Mouse (Mus musculus) gastrocnemius, postnatal 25 days (tissue): ENCODE results near the gene Ano1. TPM values are rescaled to one million over a fixed set of nuclear protein-coding genes. Genes with fewer than 3 reads are reported as not detected.

Experiments
- DNase-seq: peaks from one replicate; pipeline ENCODE4 v3.0.0; 2022
- total RNA-seq, 2 experiments: library from RNA; stranded (reverse); gene quantifications; 1 replicate in 1 of 2; 2 replicates in 1 of 2; pipeline ENCODE4 v1.2.3; 2021

Gene Ano1
- total RNA-seq, 2 experiments from 2014 or later: 2.1 to 3.5 TPM

DNA sequence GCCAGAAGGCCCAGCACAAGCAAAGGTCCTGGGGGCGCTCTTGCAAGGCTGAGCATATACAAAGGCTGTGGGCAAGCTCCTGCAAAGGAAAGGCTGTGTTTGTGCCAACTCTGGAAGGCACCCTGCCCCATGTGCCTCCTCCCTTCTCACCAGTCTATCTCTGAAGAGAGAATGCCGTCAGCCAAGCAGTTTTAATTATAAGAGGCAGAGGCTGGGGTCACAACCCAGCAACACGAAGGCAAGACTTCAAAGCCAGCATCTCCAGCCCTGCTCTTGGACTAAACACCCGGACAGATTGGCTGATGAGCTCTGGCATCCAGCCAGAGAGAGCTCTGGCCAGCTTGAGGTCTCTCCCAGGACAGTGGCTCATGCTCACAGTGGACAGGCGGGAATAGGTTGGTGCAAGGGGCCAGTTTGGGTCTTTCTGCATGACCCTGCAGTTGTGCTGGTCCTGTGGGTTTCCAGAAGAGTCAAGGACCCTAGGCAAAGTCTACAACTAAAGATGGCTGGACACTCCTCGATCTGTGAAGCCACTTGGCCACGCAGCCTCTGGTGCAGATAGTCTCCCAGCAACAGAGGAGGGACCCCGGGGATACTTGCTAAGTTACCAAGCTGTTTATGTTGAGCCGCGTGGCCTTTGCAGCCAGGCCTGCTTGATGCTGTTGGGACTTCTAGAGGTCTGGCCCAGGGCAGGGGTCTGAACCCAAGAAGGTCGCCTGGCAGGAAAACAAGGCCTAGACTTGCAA lies 12.9 kb upstream of the Ano1 start:
- DNase-seq: peak; percentile 47

DNA sequence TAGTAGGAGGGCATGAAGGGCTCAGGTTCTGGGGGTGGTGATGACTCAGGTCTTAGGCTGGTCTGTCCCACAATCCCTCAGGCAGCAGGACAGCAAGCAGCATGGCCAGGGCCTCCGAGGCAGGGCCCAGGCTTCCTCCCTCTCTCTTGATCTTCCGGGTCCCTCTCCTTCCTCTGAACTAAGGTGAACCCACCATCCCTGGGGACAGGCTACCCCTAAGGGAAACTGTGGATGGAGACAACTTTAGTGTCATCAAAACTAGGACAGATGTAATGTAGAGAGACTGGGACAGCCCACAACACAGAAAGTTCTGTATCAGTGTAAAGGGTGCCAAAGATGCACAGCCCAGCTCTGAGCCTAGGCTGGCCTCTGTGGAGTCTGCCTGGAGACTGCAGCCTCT lies 12.2 kb upstream of the Ano1 start:
- peak; percentile 20 for DNase-seq

DNA sequence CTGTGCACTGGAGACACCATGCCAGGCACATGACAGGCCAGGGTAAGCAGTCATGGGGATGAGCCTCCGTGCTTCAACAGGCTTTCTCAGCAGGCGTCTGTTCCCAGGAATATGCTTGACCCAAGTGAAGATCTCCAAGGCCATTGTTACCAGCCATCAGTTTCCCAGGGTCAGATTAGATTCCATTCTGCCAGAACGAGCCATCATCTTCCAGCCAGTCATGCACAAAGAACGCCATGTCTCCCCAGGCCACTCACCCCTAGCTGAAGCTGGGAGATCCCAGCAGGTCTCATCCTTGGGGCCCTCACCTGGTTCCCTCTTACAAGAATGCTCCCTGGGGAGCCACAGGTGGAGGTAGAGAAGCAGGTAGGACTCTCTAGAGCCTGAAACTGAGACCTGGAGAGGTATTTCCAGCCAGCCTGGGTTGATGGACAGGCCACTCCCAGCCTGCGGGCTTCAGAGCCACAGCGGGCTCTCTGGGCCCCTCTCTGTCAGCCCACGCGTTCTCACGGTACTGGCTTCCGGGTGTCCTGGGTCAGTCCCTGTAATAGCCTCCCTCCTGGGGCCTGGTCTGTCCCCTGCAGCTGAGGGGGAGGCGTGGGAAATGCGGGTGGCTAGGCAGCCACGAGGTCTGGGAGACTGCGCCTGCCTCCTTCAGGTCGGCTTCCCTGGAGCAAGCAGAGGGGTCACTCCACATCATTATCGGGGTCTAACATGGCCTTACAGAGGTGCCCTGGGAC lies 10.9 kb upstream of the Ano1 start:
- DNase-seq: peak; percentile 41

DNA sequence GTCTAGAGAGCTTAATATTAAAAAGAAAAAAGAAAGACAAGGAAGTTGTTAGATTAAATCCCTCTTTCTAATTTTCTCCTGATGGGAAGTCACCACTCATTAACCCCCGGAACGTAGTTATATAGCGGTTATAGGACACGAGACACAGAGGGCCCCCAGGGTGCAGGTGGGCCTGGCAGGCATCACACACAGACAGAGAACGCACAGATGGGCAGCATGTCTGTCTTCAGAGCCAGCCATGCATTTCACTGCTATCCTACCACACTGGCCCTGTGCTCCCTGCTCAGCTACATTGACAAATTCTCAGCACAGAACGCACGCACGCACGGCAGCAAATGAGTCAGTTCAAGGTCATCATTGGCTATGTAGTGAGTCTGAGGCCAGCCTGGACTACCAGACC lies 8.5 kb upstream of the Ano1 start:
- DNase-seq: no peak

DNA sequence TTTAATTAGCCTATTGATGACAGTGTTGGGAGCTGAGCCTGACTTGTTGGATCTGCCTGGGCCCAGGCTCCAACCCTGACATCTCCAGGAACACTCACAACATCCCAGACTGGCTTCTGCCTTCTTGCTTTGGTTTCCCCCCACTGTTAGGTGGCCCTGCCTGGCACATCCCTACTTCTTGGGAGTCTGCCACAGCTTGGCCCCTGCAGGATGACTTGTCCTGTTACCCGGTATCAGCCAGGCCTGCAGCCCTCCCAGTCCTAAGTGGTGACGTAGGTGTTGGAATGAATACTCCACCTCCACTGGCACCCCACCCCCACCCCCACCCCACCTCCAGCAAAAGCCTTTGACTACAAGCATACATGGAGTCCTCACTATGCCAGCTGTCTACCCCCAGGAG lies 7.7 kb upstream of the Ano1 start:
- no peak for DNase-seq

DNA sequence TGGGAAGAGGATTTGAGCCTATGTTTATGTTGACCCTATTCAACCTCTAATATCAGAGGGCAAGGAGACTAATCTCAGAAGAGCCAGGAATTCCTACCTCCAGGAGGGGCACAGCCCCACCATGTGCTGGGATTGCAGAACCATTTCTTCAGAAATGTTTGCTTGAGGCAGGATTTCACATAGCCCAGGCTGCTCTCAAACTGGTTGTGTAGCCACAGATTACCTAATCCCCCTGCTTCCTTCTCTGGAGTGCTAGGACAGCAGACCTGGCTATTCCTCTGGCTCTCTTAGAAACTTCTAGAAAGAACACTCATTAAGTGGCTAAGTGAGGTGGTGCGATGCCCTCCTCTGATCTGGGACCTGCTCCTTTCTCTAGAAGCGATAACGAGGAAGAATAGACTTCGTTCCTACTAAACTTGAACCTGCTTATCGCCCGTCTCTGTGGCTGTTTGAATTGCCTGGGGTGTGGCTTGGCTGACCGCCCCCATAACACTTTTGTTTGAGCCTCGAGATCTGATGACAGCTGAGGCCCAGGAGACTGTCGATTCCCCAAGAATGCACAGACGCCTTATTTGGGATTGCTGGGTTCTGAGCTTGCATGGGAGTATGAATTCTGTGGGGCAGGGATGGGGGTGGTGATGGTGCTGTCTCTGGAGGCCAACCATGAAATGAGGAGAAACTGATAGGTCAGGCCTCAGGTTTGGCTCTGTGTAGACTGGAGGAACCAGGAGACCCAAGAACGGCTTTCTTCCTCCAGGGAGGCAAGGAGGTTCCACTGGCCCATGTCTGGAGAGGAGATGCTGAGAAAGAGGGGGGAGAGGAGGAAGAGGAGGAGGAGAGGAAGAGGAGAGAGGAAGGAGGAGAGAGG lies 4.0 kb upstream of the Ano1 start:
- no peak for DNase-seq

DNA sequence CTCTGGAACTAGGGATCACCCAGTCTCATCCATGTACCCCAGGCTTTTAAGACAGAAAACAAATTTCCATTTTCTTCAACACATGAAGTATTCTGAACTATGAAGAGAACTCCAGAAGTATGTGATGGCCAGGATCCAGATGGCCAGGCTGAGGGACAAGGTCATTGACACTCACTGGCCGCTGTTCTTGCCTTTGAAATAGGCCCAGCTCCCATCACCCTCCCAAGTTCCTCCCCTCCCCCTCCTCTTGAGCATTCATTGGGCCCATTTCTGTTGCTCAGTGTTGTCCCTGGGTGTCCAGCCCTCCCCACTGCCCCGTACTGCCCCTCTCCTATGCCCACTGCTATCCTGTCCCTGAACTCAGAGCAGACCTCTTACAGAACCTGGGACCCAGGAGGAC lies 2.9 kb upstream of the Ano1 start:
- DNase-seq: no peak

DNA sequence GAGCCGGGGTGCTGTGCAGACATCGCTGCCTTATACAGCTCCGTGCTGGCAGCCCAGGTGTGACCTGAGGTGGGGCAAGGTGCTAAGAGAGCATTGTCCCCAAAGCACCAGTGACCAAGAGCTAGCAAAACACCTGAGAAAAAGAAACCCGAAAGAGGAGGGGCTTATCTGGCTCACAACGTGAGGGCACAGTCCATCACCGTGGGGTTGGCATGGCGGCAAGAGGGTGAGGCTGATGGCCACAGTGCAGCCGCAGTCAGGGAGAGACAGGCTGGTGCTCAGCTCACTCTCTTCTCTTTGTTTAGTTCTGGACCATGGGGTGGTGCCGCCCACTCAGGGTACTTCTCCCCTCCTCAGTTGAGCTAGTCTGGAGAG lies 1.9 kb upstream of the Ano1 start:
- DNase-seq: no peak

DNA sequence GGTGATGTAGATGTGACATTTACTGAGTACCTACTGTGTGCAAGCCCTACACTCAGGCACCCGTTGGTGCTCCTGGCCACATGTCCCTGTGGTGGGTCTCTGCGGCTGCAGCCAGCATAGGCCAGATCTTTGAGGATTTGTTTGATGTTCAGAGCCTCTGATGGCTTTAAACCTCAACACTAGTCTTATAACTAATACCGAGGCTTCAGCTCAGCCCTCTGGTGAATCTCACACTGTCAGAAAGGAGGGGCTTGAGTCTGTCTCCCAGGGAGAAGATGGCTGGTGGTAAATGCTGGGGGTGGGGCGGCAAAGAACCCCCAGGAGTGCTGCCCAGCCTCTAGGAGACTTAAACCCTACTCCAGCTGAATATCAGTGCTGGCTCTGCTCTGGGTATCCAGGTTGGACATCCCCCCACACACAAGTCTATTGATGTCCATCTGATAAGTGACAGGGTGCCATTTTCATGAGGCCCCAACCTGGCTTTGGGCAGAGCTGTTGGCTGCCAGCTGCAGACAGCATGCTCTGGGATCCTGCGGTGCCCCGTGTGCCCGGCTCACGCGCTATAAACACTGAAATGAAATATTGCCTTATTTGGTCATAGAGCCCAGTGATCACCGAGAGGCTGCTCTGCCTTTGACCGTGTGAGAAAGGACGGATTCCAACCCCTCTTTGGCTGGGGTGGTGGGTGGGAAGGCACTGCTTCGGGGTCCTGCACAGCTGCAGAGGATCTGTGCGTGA lies 1.3 kb upstream of the Ano1 start:
- DNase-seq: no peak

DNA sequence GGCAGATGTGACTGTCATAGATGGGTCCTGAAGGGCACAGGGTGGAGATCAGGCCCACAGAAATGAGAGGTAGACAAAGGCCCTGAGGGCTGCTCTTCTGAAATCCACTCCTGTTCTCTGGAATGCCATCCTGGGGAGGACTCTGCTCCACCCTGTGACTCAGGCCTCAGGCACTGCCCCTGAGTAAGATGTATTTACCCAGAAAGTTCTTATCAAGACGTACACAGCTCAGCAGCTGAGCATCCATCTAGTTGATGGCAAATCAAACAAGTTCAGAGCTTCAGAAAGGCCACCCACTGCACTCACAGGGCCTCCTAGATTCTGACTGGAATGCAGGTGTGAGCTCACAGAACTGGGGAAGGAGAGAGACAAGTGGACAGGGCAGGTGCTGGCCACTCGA lies 4.0 kb downstream of the Ano1 start:
- no peak for DNase-seq

DNA sequence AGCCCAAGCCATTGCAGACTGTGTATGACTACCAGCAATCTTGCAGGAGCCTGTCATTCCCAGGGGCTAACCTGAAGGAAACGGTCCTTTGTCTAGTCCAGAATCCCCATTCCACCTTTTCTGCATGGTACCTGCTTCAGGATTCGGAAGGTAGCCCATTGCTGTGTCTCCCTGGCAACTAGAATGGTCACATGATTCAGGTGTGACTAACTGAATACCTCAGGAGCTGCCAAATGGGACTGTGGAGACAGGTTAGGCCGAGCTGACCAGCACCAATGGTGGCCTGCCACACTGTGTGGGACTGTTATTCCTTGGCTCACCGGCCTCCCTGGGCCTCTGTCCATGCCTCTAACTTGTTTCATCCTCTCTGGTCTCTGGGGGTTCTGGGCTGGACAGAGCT lies 5.3 kb downstream of the Ano1 start:
- DNase-seq: no peak

DNA sequence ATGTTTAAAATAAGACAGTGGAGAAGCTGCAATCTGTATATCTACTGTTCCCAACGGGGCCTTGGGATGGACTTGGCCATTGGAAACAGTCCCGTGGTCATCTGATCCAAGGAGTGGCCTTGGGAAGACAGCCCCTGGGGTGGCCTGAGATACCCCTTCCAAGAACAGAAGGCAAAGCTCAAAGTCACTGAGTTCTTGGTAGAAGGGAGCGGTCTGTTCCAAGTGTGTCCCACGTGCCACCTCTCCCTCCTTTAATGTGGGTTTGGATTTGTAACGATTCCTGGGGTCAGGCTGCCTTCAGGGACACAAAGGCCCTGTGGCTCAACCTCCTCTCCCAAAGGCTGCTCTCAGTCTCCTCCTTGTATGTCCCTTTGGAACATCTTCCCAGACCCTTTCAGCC lies 7.9 kb downstream of the Ano1 start:
- peak; percentile 13 for DNase-seq

DNA sequence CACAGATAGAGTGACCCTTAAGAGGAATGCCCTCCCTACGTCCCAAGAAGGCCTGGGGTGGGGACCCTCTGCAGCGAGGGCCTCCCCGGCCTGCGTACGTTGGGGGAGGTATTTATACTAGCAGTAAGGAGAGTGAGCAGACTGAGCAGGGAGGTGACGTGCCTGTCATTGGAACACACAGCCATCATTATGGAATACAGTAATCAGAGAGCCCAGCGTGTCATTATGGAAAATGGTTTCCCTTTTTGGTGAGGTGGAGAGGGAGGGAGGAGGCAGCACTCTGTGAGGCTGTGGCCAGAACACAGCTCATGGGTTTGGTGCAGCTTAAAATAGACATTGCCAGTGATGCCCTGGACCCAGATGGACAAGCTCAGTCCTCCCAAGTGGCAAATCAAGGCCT lies 11.1 kb downstream of the Ano1 start:
- no peak for DNase-seq

DNA sequence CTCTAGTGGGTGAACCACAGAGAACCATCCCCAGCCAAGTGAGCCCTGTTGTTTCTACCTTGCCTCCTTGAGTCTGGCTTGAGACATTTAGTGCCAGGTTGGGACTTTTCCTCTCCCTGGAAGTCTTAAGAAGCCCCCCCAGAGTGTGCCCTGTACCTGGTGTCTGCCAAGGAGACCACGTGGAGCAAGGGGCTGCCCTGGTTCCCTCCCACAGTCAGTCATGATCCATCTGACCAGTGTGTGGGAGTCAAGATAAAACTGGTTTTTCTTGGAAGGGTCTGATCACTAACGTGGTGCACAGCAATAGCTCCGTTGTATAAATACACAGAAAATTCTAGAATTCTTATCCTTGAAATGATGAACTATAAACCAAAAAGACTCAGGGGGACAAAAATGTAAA lies 12.0 kb downstream of the Ano1 start:
- no peak for DNase-seq

DNA sequence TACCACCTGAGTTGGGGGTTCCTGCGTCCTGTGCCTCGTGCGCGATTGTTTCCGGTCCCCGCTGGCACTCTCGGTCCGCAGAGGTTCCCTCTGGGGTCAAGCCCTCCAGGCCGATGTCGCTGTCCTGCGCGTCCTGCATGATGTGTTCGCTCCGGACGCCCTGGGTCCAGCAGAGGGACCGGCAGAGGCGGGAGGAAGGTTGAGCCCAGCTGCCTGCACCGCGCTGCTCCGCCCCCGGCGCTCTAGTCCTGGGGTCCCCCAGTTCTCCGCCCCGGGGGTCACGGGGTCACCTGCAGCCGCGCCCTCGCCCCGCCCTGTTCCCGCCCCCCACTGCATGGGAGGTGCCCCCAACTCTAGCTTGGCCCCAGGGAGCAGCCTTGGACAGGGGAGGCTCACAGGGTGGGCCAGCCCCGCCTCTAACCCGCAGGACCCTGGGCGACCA lies 13.4 kb downstream of the Ano1 start:
- no peak for DNase-seq

DNA sequence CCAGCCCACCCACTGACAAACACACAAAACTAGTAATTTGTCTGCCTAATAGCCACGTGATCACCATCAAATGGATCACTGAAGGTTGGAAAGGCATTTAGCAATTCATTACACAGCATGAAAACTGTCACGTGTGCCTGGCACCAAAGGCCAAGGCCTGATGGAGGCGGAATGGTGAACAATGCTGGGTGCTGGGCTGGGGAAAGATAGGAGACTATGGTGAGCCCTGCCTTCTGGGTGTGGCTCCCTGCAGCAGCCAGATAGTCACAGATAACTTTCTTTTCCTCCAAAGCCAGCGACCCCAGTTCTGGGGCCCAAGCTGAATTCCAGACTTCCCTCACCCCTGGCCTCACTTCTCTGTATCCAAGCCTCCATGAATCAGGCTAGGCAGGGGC lies 19.9 kb downstream of the Ano1 start:
- no peak for DNase-seq

DNA sequence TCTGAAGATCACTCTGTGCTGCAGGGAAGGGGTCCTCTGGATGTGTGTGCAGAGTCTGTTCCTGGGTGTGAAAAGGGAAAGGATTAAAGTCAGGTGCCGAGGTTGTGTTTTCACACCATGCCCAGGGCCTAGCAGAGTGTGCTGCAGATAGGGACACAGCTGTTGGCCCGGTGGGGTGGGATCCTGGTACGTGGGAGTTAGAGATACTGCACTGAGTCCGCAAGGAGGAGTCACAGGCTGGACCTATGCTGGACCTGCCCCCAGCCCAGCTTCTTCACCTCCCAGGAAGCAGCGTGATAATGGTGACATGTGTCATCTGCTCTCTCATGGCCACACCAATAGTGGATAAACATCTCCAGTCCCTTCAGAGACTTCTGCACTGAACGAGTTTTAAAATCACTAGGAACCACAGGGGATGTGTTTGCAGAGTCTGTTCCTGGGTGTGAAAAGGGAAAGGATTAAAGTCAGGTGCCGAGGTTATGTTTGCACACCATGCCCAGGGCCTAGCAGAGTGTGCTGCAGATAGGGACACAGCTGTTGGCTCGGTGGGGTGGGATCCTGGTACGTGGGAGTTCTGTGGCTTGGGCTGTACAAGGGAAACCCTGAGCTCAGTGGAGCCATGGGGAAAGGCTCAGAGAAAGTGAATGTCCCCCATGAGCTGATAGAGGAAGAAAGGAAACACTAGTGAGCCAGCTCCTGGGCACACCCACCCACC lies 20.4 kb downstream of the Ano1 start:
- DNase-seq: no peak

DNA sequence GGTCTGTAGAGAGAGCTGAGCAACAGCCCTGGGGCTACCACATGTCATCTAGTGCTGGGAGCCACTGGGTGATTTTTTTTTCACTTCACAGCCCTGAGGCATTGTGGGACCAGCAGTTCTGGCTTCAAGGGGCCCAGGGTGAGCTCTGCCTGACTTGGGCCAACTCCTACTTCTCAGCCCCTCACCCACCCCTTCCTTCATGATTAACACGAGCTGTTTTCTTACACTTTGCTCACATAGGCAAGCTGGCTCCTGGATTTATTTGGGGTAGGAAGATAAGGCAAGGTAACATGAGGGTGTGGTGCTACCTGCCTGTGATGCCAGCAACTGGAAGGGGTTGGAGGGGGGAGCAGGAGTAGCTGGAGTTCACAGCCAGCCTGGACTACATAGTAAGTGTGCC lies 27.5 kb downstream of the Ano1 start:
- DNase-seq: no peak

DNA sequence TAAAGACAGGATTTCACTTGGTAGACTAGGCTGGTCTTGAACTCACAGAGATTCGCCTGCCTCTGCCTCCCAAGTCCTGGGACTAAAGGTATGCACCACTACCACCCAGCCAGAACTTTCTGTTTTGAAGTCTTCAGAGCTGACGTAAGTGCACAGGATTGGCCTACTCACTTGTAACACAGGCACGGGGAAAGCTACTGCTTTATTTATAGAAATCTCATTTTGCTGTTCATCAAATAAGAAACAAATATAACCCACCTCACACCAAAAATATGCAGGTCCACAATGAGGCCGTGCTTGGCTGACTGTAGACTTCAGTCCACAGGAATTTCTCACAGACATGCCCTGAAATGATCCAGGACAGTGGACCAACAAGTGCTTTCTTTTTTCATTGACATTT lies 31.8 kb downstream of the Ano1 start:
- DNase-seq: no peak

DNA sequence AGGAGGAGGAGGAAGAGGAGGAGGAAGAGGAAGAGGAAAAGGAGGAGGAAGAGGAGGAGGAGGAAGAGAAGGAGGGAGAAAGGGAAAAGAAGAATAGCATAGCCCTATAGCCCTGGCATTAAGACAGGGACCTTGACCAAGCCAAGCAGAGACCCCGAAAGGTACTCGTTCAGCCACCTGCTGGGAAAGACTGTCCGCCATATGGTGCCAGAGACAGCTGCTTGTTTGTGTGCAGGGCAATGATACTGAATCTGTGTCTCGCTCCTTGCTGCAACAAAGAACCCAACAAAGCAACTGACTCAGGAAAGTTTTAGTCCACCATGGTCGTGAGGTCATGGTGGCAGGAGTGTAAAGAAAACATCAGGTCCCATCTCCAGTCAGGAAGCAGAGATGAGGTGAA lies 34.0 kb downstream of the Ano1 start:
- no peak for DNase-seq

DNA sequence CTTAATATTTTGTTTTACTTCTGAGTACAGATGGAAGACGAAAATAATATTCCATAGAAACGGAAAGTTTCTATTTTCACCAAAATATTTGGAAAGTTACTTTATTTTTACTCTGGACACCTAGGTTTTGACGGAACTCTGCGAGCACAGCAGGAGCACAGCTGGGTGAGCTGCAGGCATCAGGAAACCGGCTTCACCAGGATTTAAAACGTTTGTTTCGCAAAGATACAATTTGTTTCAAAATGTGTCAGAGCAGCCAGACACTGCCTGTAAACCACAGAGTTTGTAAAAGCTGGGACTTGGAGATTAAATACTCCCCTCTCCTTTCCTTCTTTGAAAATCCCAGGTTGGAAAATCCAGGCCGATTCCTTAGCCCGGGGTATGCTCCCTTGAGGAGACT lies 53.9 kb downstream of the Ano1 start:
- DNase-seq: no peak
